Mouse (Mus musculus) frontal cortex, postnatal 36 days (tissue): ENCODE measurements around the gene Reg4.

Experiments used
- DNase-seq, 2 experiments: peaks; one replicate each; pipeline ENCODE4 v3.0.0; 2022; ENCODE audit warnings: low spot score in 2 of 2

The Reg4 gene

DNA sequence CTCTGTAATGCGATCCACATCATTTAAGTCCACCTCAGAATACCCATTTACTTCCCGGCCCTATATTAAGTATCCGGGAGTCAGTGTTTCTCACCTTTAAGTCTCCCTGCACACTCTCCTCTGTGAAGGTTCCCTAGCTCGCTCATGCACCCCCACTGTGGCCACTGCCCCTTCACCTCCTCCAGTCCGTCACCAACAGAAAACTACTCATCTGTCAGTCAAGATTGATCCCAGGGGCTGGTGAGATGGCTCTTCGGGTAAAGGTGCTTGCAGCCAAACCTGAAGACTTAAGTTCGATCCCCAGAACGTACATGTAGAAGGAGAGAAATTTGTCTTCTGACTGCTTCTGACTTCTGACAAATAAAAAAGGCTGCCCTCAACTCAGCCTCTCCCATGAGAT is 60.5 kb downstream of the Reg4 start:
- no peak for DNase-seq

DNA sequence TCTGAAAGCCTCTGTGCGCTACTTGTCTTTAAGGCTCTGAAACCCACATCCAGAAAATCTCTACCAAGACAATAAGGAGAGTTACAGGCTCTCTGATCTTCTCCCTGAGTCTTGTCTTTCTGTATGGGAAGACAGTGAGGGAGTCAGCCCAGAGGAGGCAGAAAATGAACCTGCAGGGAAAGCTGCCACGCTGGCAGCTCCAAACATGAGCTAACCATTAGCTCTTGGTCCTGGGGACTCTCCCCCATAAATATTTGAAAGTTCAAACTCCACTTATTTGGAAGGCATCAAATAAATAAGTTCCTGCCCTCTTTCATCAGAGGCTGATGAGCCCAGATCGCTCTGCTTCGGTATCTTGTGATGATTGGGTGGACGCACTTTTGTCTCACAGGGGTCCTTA is 61.2 kb downstream of the Reg4 start:
- DNase-seq, result no peak
